Mouse (Mus musculus): Measurements from ENCODE around the gene Cd248.

The Cd248 gene

GRCm38 (mm10) chr19:5067867-5068569 lies at the start of gene Cd248:
Gene Cd248, plus strand, starts transcription at chr19:5068078.
- DNase-seq (ENCODE audit: low read depth, low spot score): no peak

GRCm38 (mm10) chr19:5018191-5018590 lies 49.7 kb upstream of the Cd248 start:
- DNase-seq (ENCODE audit: low read depth, low spot score): no peak

- DNase-seq (ENCODE audit: low read depth, low spot score): no peak
These were observed 46.5 kb upstream of the Cd248 start for GRCm38 (mm10) chr19:5021416-5021815.

GRCm38 (mm10) chr19:5023621-5024479 lies 44.0 kb upstream of the Cd248 start, which contains the start of gene Slc29a2:
Gene Slc29a2, plus strand, starts transcription at chr19:5023860.
- DNase-seq (ENCODE audit: low read depth, low spot score): peak; percentile 82

- DNase-seq (ENCODE audit: low read depth, low spot score): no peak
These were observed 41.8 kb upstream of the Cd248 start for GRCm38 (mm10) chr19:5026111-5026510.

- DNase-seq (ENCODE audit: low read depth, low spot score): no peak
These were observed 35.2 kb upstream of the Cd248 start for GRCm38 (mm10) chr19:5032686-5033085.

- DNase-seq (ENCODE audit: low read depth, low spot score): no peak
These were observed 31.3 kb upstream of the Cd248 start for GRCm38 (mm10) chr19:5036577-5036976.

- DNase-seq (ENCODE audit: low read depth, low spot score): peak; percentile 71
These were observed 30.0 kb upstream of the Cd248 start for GRCm38 (mm10) chr19:5037678-5038571.

- DNase-seq (ENCODE audit: low read depth, low spot score): peak; percentile 90
These were observed 29.1 kb upstream of the Cd248 start, which contains the start of the genes B4gat1 and AC124502.3 for GRCm38 (mm10) chr19:5038709-5039156. Gene B4gat1, plus strand, starts transcription at chr19:5038826. Gene AC124502.3, plus strand, starts transcription at chr19:5038891.

GRCm38 (mm10) chr19:5039301-5040114 lies 28.4 kb upstream of the Cd248 start:
- no peak for DNase-seq (ENCODE audit: low read depth, low spot score)

- peak; percentile 87 for DNase-seq (ENCODE audit: low read depth, low spot score)
These were observed 26.9 kb upstream of the Cd248 start, which contains the start of gene Brms1 for GRCm38 (mm10) chr19:5040862-5041523. Gene Brms1, plus strand, starts transcription at chr19:5041354.

GRCm38 (mm10) chr19:5041588-5041987 lies 26.3 kb upstream of the Cd248 start:
- no peak for DNase-seq (ENCODE audit: low read depth, low spot score)

- no peak for DNase-seq (ENCODE audit: low read depth, low spot score)
These were observed 22.3 kb upstream of the Cd248 start for GRCm38 (mm10) chr19:5045531-5045930.

- DNase-seq (ENCODE audit: low read depth, low spot score): no peak
These were observed 19.5 kb upstream of the Cd248 start for GRCm38 (mm10) chr19:5048138-5049056.

- no peak for DNase-seq (ENCODE audit: low read depth, low spot score)
These were observed 18.6 kb upstream of the Cd248 start for GRCm38 (mm10) chr19:5049325-5049724.

- no peak for DNase-seq (ENCODE audit: low read depth, low spot score)
These were observed 17.6 kb upstream of the Cd248 start, which contains the start of gene Rin1 for GRCm38 (mm10) chr19:5050047-5050905. Gene Rin1, plus strand, starts transcription at chr19:5050481.

GRCm38 (mm10) chr19:5051031-5051430 lies 16.8 kb upstream of the Cd248 start:
- no peak for DNase-seq (ENCODE audit: low read depth, low spot score)

GRCm38 (mm10) chr19:5051515-5051914 lies 16.4 kb upstream of the Cd248 start:
- DNase-seq (ENCODE audit: low read depth, low spot score): no peak

All from brain, embryonic 18.5 days (tissue).